Mouse (Mus musculus) stomach, embryonic 16.5 days (tissue): ENCODE measurements around the gene Gch1. TPM values are rescaled to one million over a fixed set of nuclear protein-coding genes. Genes with fewer than 3 reads are reported as not detected.

Experiments
- ATAC-seq: fragments of 200-750 bp; cut with Nextera tagmentation; 2 replicates; pipeline ENCODE4 v1.8.0; 2017; ENCODE audit warnings: moderate number of reproducible peaks, moderate TSS enrichment; ENCODE audit not compliant: insufficient read depth, low FRiP score
- H3K27ac ChIP-seq: fragments of 300-500 bp; sonication (generic); 2 replicates; pipeline ENCODE4 v1.5.1; 2014; ENCODE audit warnings: low read length
- H3K27me3 ChIP-seq: fragments of 300-500 bp; sonication (generic); 2 replicates; pipeline ENCODE4 v1.6.1; 2014; ENCODE audit warnings: low read length, control low read depth, mixed read lengths; ENCODE audit not compliant: control insufficient read depth, insufficient read depth
- H3K36me3 ChIP-seq: fragments of 300-500 bp; sonication (generic); 2 replicates; pipeline ENCODE4 v1.6.1; 2014; ENCODE audit warnings: low read length; ENCODE audit not compliant: control insufficient read depth, insufficient read depth
- H3K4me1 ChIP-seq: fragments of 300-500 bp; sonication (generic); 2 replicates; pipeline ENCODE4 v1.6.1; 2014; ENCODE audit warnings: low read length, control low read depth, mixed read lengths; ENCODE audit not compliant: control insufficient read depth, insufficient read depth
- H3K4me2 ChIP-seq: fragments of 300-500 bp; sonication (generic); 2 replicates; pipeline ENCODE4 v1.6.1; 2014; ENCODE audit warnings: low read depth, low read length, mixed read lengths
- H3K4me3 ChIP-seq: fragments of 300-500 bp; sonication (generic); replicated peaks from 2 replicates; pipeline ENCODE4 v1.5.1; 2014; ENCODE audit warnings: mild to moderate bottlenecking, low read length
- H3K9ac ChIP-seq: fragments of 300-500 bp; sonication (generic); 2 replicates; pipeline ENCODE4 v1.6.1; 2014; ENCODE audit warnings: low read length
- H3K9me3 ChIP-seq: fragments of 300-500 bp; sonication (generic); replicated peaks from 2 replicates; pipeline ENCODE4 v1.6.1; 2016; ENCODE audit warnings: low read length, control low read depth; ENCODE audit not compliant: control insufficient read depth
- WGBS: fragments of 180-500 bp; shearing (Covaris S2); extraction: QIAGEN DNeasy Blood & Tissue Kit; methylation state at CpG from one replicate; pipeline ENCODE4 v1.1.7; 2014; 5-methylcytosine and 5-hydroxymethylcytosine counted together
- polyA plus RNA-seq: library from polyadenylated mRNA; unstranded; fragments of >200 nt; fragmentation: Nextera tagmentation; extraction: Ambion mirVana; gene quantifications from 2 replicates; pipeline ENCODE4 v1.2.1, GENCODE M21; 2015

The Gch1 gene
- polyA plus RNA-seq, 1 experiment from 2014 or later = 5.9 TPM

DNA sequence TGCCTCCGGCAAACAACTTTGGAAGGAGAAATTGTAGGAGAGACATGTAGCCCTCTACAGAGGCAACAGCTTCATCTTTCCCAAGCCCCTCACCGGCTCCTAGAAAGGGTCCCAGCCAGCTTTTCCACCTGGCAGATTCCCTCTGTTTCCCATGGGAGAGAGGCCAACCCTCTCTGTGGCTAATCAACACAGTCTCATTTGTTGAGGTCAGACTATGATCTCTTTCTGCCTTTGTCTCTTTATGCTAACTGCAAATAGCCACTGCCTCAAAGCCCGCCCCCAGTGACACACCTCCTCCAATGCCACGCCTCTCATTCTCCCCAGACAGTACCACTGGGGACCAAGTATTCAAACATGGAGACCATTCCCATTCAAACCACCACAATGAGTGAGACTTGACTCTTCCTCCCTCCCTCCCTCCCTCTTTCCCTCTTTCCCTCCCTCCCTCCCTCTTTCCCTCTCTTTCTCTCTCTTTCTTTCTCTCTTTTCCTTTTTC, 20.5 kb upstream of the Gch1 start:
- Histone ChIP-seq H3K27ac (no peak overlapping the region), H3K27me3 (no peaks in the 10 kb centered on the region), H3K4me3 (no peak overlapping the region), H3K9ac (no peak overlapping the region), H3K4me2 (no peak overlapping the region), H3K9me3 (no peaks in the 10 kb centered on the region), H3K4me1 (no peaks in the 10 kb centered on the region), H3K36me3 (no peaks in the 10 kb centered on the region)
- ATAC-seq = no peak
- WGBS = 82% methylated on average over 4 of the region's 4 CpGs

DNA sequence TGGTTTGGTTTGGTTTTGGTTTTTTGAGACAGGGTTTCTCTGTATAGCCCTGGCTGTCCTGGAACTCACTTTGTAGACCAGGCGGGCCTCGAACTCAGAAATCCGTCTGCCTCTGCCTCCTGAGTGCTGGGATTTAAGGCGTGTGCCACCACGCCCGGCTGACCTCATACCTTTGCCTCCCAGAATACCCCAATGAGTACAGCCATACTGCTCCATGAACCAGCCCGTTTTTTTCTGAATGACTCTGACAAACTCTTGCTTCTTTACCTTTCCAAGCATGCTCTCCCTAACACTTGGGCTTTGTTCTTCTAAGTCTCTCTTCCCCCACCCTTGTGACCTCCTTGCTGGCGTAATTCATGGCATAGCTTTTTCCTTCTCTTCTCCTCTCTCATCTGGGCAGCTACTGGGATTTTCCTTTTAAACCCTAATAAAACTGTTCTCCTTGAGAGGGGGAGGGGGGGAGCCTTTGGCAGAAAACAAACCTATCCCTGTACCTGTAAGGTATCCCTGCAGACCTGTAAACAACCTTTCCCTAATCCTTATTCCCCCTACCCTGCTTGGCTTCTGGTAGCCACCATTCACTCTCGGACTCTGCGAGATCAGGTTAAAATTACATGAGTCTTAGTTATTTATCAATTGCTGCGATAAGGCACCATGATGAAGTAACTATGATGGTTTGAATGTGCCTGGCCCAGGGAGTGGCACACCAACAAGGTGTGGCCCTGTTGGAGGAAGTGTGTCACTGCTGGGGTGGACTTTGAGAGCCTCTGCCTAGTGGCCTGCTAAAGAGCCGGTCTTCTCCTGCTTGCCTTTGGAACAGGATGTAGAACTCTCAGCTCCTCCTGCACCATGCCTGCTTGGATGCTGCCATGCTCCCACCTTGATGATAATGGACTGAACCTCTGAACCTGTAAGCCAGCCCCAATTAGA, 19.6 kb upstream of the Gch1 start:
- Histone ChIP-seq H3K9me3 (no peaks in the 10 kb centered on the region), H3K9ac (no peak overlapping the region), H3K4me2 (no peak overlapping the region), H3K27ac (no peak overlapping the region), H3K4me1 (no peaks in the 10 kb centered on the region), H3K4me3 (no peak overlapping the region), H3K36me3 (no peaks in the 10 kb centered on the region), H3K27me3 (no peaks in the 10 kb centered on the region)
- 84% methylated on average over 12 of the region's 12 CpGs for WGBS
- ATAC-seq = peak; percentile 76

DNA sequence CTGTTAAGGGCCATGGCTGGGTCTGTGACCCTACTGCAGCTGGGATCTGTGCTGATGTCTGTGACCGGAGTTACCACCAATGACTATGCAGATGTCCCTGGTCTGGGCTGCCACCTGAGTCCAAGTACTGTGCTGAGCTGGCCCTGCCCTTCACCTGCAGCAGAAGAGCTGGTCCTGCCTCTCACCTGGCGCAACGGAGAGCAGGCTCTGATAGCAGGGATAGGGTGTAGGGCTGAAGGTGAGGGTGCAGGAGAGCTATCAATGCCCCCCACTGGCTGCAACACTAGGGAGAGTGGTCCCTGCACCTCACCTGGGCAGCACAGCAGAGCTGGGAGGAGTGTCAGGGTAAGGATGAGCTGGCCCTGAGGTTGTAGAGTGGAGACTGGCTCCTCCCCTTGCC, 17.4 kb upstream of the Gch1 start:
- no peak overlapping the region for H3K27ac ChIP-seq
- no peak overlapping the region for H3K4me3 ChIP-seq
- no peak overlapping the region for H3K9ac ChIP-seq
- WGBS = 96% methylated on average over 3 of the region's 3 CpGs
- H3K4me1 ChIP-seq = no peaks in the 10 kb centered on the region
- no peaks in the 10 kb centered on the region for H3K9me3 ChIP-seq
- H3K4me2 ChIP-seq = no peak overlapping the region
- H3K27me3 ChIP-seq = no peaks in the 10 kb centered on the region
- H3K36me3 ChIP-seq = no peaks in the 10 kb centered on the region
- no peak for ATAC-seq

DNA sequence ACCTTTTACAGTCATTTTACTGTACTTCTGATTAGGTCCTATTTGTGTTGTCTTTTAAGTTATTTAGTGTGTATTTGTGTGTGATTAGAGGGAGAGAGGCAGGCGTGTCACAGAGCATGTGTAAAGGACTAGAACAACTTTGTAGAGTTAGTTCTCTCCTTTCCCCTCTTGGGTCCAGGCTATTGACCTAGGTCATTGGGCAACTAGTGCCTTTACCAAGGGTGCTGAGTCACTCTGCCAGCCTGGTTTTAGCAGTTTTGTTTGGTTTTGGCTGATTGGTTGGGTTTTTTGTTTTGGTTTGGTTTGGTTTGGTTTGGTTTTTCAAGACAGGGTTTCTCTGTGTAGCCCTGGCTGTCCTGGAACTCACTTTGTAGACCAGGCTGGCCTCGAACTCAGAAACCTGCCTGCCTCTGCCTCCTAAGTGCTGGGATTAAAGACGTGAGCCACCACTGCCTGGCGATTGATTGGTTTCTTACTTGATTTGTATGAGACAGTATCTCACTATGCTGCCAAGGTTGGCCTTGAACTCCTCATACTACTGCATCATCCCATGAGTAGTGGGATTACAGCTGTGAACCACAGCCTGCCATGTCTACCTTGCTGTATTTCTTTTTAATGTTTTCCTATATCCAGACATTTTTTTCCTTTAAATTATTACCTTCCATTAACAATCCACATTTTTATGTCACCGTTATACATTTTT, 16.2 kb upstream of the Gch1 start:
- WGBS = 89% methylated on average over 5 of the region's 5 CpGs

DNA sequence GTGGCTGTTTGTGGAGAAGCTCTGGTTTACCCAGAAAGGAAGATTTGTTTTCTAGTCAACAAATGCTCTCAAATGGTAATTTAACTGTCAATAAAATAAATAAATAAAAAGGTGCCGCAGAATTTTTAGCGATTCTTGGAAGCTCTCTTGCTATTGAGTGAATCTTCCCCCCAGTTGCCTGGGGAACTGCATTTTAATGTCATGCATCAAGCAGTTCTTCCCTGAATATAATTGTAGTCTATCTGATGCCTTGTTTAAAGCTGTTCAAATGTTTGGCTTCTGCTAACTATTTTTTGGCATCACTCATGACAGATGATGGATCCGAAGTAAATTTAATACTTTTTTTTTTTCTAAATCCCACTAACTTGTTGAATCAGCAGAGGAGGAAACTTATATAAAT, 8.1 kb upstream of the Gch1 start:
- WGBS = 88% methylated on average over 3 of the region's 3 CpGs
- H3K36me3 ChIP-seq = no peaks in the 10 kb centered on the region

More for the DNA sequence above, 16.2 kb upstream of the Gch1 start:
- ATAC-seq = no peak
- Histone ChIP-seq H3K9ac (no peak overlapping the region), H3K9me3 (no peaks in the 10 kb centered on the region), H3K4me1 (no peaks in the 10 kb centered on the region), H3K27ac (no peak overlapping the region), H3K4me3 (no peak overlapping the region), H3K27me3 (no peaks in the 10 kb centered on the region), H3K4me2 (no peak overlapping the region), H3K36me3 (no peaks in the 10 kb centered on the region)

DNA sequence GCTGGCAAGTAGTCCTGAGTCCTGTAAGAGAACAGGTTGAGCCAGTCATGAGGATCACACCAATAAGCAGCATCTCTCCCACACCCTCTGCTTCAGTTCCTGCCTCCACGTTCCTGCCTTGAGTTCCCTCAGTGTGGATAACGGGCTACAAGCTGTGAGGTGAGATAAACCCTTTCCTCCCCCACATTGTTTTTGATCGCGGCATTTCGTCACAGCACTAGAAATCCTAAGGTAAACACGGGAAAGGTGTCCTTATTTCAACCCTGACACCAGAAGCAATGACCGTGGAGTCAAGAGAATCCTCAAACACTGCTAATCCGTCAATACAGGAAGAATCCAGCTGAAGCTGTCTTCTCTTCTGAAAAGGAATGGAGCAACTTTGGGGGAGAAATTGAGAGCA, 7.5 kb upstream of the Gch1 start:
- Histone ChIP-seq H3K4me2 (no peak overlapping the region), H3K27me3 (no peaks in the 10 kb centered on the region), H3K4me1 (no peaks in the 10 kb centered on the region), H3K36me3 (no peaks in the 10 kb centered on the region), H3K4me3 (no peak overlapping the region), H3K9ac (no peak overlapping the region), H3K9me3 (no peaks in the 10 kb centered on the region), H3K27ac (no peak overlapping the region)
- 65% methylated on average over 8 of the region's 8 CpGs for WGBS
- no peak for ATAC-seq

More for the DNA sequence above, 8.1 kb upstream of the Gch1 start:
- no peak overlapping the region for H3K4me3 ChIP-seq
- H3K27me3 ChIP-seq = no peaks in the 10 kb centered on the region
- H3K27ac ChIP-seq = no peak overlapping the region
- H3K9ac ChIP-seq = no peak overlapping the region
- no peak overlapping the region for H3K4me2 ChIP-seq
- H3K4me1 ChIP-seq = no peaks in the 10 kb centered on the region
- H3K9me3 ChIP-seq = no peaks in the 10 kb centered on the region
- no peak for ATAC-seq

DNA sequence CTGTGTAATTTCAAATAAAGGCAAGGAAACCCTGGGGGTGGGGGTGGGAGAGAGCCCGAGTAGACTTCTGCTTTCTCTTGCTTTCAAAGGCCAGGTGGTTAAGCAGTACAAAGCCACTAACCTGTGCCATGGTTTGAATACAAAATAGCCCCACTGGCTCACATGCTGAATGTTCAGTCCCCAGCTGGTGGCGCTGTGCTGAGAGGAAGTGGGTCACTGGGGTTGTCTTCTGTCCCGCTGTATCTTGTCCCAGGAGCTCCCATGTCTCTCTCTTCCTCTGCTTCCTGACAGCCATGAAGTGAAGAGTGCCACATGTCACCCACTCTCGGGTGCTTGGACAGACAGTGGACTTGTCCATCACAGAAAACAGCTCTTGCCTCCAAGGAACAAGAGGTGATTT, 4.9 kb upstream of the Gch1 start:
- H3K27ac ChIP-seq = no peak overlapping the region
- no peak overlapping the region for H3K4me2 ChIP-seq
- WGBS = 45% methylated on average over 4 of the region's 4 CpGs
- H3K4me3 ChIP-seq = no peak overlapping the region
- H3K36me3 ChIP-seq = no peaks in the 10 kb centered on the region
- ATAC-seq = no peak
- no peaks in the 10 kb centered on the region for H3K4me1 ChIP-seq
- H3K27me3 ChIP-seq = no peaks in the 10 kb centered on the region
- H3K9ac ChIP-seq = no peak overlapping the region
- no peaks in the 10 kb centered on the region for H3K9me3 ChIP-seq

DNA sequence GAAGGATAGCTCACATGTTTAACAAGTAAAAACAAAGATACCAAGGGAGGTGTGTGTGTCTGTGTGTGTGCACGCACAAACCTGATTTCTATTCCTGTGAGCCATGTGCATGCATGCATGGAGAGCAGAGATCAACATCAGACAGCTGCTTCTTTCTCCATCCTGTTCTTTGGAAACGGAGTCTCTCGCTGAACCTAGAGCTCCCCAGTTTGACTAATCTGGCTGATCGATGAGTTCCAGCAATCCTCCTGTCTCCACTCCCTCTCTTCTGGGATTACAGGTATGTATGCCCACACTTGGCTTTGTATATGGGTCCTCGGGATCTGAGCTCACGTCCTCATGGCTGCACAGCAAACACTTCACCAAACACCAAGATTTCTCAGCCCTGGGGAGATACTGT, 4.3 kb upstream of the Gch1 start:
- H3K4me2 ChIP-seq = no peak overlapping the region
- no peak overlapping the region for H3K4me3 ChIP-seq
- H3K27me3 ChIP-seq = peaks cover 2% of the 10 kb centered on the region; the same call in 1 of the 2 replicates
- WGBS = 71% methylated on average over 6 of the region's 6 CpGs
- no peaks in the 10 kb centered on the region for H3K9me3 ChIP-seq
- H3K36me3 ChIP-seq = no peaks in the 10 kb centered on the region
- 0 out of 2 replicates have a peak, but pooled peaks cover 2% of the 10 kb centered on the region for H3K4me1 ChIP-seq
- no peak for ATAC-seq
- no peak overlapping the region for H3K27ac ChIP-seq
- no peak overlapping the region for H3K9ac ChIP-seq

DNA sequence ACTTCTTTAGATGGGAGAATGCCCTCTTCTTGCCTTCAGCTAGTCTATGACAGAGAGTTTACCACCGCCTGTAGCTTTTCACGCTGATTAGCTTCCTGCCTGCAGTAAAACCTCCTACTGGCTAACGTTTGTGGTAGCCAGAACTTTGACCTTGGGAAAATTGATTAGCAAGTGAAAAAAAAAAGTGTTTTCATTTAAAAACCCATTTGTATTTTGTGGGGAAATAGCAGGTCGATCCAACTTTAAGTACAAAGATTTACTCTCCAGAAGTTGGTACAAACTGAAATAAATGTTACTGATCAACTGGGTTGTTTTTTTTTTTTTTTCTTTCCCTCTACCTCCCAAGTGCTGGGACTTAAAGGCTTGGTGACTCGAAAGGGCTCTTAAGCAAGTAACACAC, 2.6 kb upstream of the Gch1 start:
- ATAC-seq = no peak
- peaks cover 10% of the 10 kb centered on the region; the same call in 1 of the 2 replicates for H3K4me1 ChIP-seq

More for the DNA sequence above, 2.6 kb upstream of the Gch1 start:
- Histone ChIP-seq H3K9ac (no peak overlapping the region), H3K36me3 (no peaks in the 10 kb centered on the region), H3K9me3 (no peaks in the 10 kb centered on the region), H3K4me3 (no peak overlapping the region), H3K27me3 (peaks cover 7% of the 10 kb centered on the region), H3K27ac (no peak overlapping the region), H3K4me2 (no peak overlapping the region)
- 39% methylated on average over 5 of the region's 5 CpGs for WGBS
